Mouse (Mus musculus) MEL (cell line): ENCODE measurements around the gene Abat. TPM values are rescaled to one million over a fixed set of nuclear protein-coding genes. Genes with fewer than 3 reads are reported as not detected.

Source experiments
- DNase-seq: peaks from one replicate; pipeline ENCODE4 v3.0.0; 2011; ENCODE audit warnings: low read depth, low spot score
- H3K27ac ChIP-seq: 2 replicates; pipeline ENCODE4 v1.5.1; 2012; ENCODE audit warnings: low read depth, mild to moderate bottlenecking, control low read depth, low read length, moderate library complexity; ENCODE audit not compliant: control insufficient read depth
- H3K27me3 ChIP-seq, 2 experiments: fragments of 150-350 bp in 1 of 2; sonication (generic) in 1 of 2; 2 replicates each; pipeline ENCODE4 v1.6.1; 2012; ENCODE audit warnings: low read length in 2 of 2, mild to moderate bottlenecking in 2 of 2, improper control_type of control experiment in 1 of 2, moderate library complexity in 1 of 2; ENCODE audit not compliant: insufficient read depth in 2 of 2, control insufficient read depth in 1 of 2
- H3K36me3 ChIP-seq, 2 experiments: 2 replicates each; pipeline ENCODE4 v1.6.1; 2012 to 2014; ENCODE audit warnings: low read length in 2 of 2, improper control_type of control experiment in 1 of 2, inconsistent platforms in 1 of 2, mild to moderate bottlenecking in 1 of 2; ENCODE audit not compliant: insufficient read depth in 2 of 2, control insufficient read depth in 1 of 2
- H3K4me1 ChIP-seq, 2 experiments: fragments of 150-350 bp in 1 of 2; sonication (generic) in 1 of 2; 2 replicates each; pipeline ENCODE4 v1.6.1; 2012; ENCODE audit warnings: low read length in 2 of 2, improper control_type of control experiment in 1 of 2, mild to moderate bottlenecking in 1 of 2; ENCODE audit not compliant: insufficient read depth in 2 of 2, control insufficient read depth in 1 of 2
- H3K4me3 ChIP-seq, 2 experiments: fragments of 150-350 bp in 1 of 2; sonication (generic) in 1 of 2; 2 replicates each; pipeline ENCODE4 v1.5.1; 2012; ENCODE audit warnings: low read depth in 2 of 2, low read length in 2 of 2, mild to moderate bottlenecking in 2 of 2, moderate library complexity in 2 of 2, control low read depth in 1 of 2, improper control_type of control experiment in 1 of 2; ENCODE audit not compliant: control insufficient read depth in 1 of 2, insufficient read depth in 1 of 2
- H3K79me2 ChIP-seq: 2 replicates; pipeline ENCODE4 v1.6.1; 2012; ENCODE audit warnings: mild to moderate bottlenecking, low read length, moderate library complexity; ENCODE audit not compliant: control insufficient read depth, poor library complexity, insufficient read depth
- H3K9ac ChIP-seq: 2 replicates; pipeline ENCODE4 v1.6.1; 2012; ENCODE audit warnings: low read depth, mild to moderate bottlenecking, control low read depth, low read length, moderate library complexity; ENCODE audit not compliant: control insufficient read depth, poor library complexity, severe bottlenecking
- H3K9me3 ChIP-seq: fragments of 150-350 bp; sonication (generic); replicated peaks from 2 replicates; pipeline ENCODE4 v1.6.1; 2012; ENCODE audit warnings: mild to moderate bottlenecking, low read length, improper control_type of control experiment, moderate library complexity; ENCODE audit not compliant: insufficient read depth
- BHLHE40 ChIP-seq: IDR thresholded peaks from 2 replicates; pipeline ENCODE4 v1.6.1; 2012; ENCODE audit warnings: low read depth, mild to moderate bottlenecking, inconsistent platforms, low read length, improper control_type of control experiment, borderline replicate concordance
- CHD2 ChIP-seq: IDR thresholded peaks from 2 replicates; pipeline ENCODE4 v1.6.1; 2011; ENCODE audit warnings: low read length, improper control_type of control experiment
- MAFK ChIP-seq: IDR thresholded peaks from 2 replicates; pipeline ENCODE4 v1.6.1; 2011; ENCODE audit warnings: low read depth, mild to moderate bottlenecking, low read length, improper control_type of control experiment, borderline replicate concordance
- MAZ ChIP-seq: IDR thresholded peaks from 2 replicates; pipeline ENCODE4 v1.6.1; 2012; ENCODE audit warnings: low read depth, mild to moderate bottlenecking, inconsistent platforms, low read length, improper control_type of control experiment
- MEF2A ChIP-seq: IDR thresholded peaks from 2 replicates; pipeline ENCODE4 v1.6.1; 2014; ENCODE audit warnings: low read depth, mild to moderate bottlenecking, inconsistent platforms, low read length, improper control_type of control experiment; ENCODE audit not compliant: poor library complexity, insufficient replicate concordance, severe bottlenecking; ENCODE audit errors: extremely low read depth
- MXI1 ChIP-seq: IDR thresholded peaks from 2 replicates; pipeline ENCODE4 v1.6.1; 2011; ENCODE audit warnings: mild to moderate bottlenecking, low read depth, low read length, improper control_type of control experiment
- MYB ChIP-seq: IDR thresholded peaks from 2 replicates; pipeline ENCODE4 v1.6.1; 2011; ENCODE audit warnings: mild to moderate bottlenecking, low read depth, low read length, improper control_type of control experiment
- MYC ChIP-seq: IDR thresholded peaks from 2 replicates; pipeline ENCODE4 v1.6.1; 2011; ENCODE audit warnings: low read depth, mild to moderate bottlenecking, low read length, improper control_type of control experiment, moderate library complexity
- POLR2A ChIP-seq, 2 experiments: IDR thresholded peaks; 2 replicates each; pipeline ENCODE4 v1.6.1; 2011 to 2012; ENCODE audit warnings: low read length in 2 of 2, mild to moderate bottlenecking in 2 of 2, control low read depth in 1 of 2, improper control_type of control experiment in 1 of 2, low read depth in 1 of 2, moderate library complexity in 1 of 2; ENCODE audit not compliant: control insufficient read depth in 1 of 2, insufficient read depth in 1 of 2, poor library complexity in 1 of 2
- POLR2AphosphoS5 ChIP-seq: IDR thresholded peaks from 2 replicates; pipeline ENCODE4 v1.6.1; 2012; ENCODE audit warnings: low read depth, borderline replicate concordance, mild to moderate bottlenecking, inconsistent platforms, low read length, moderate library complexity, mixed read lengths
- RAD21 ChIP-seq: IDR thresholded peaks from 2 replicates; pipeline ENCODE4 v1.6.1; 2011; ENCODE audit warnings: mild to moderate bottlenecking, low read depth, low read length, improper control_type of control experiment
- RCOR1 ChIP-seq: IDR thresholded peaks from 2 replicates; pipeline ENCODE4 v1.6.1; 2012; ENCODE audit warnings: low read depth, mild to moderate bottlenecking, inconsistent platforms, low read length, improper control_type of control experiment
- SIN3A ChIP-seq: IDR thresholded peaks from 2 replicates; pipeline ENCODE4 v1.6.1; 2012; ENCODE audit warnings: low read length, improper control_type of control experiment, inconsistent platforms
- TAL1 ChIP-seq: IDR thresholded peaks from 2 replicates; pipeline ENCODE4 v1.6.1; 2012; ENCODE audit warnings: mild to moderate bottlenecking, inconsistent platforms, low read length, moderate library complexity, mixed read lengths
- TCF12 ChIP-seq: IDR thresholded peaks from 2 replicates; pipeline ENCODE4 v1.6.1; 2014; ENCODE audit warnings: low read depth, mild to moderate bottlenecking, inconsistent platforms, low read length, improper control_type of control experiment, moderate library complexity
- USF1 ChIP-seq: IDR thresholded peaks from 2 replicates; pipeline ENCODE4 v1.6.1; 2014; ENCODE audit warnings: low read depth, mild to moderate bottlenecking, inconsistent platforms, low read length, improper control_type of control experiment, moderate library complexity
- USF2 ChIP-seq, 2 experiments: IDR thresholded peaks; 2 replicates each; pipeline ENCODE4 v1.6.1; 2011 to 2012; ENCODE audit warnings: improper control_type of control experiment in 2 of 2, low read length in 2 of 2, borderline replicate concordance in 1 of 2, inconsistent platforms in 1 of 2, low read depth in 1 of 2, mild to moderate bottlenecking in 1 of 2; ENCODE audit not compliant: insufficient read depth in 1 of 2
- ZMIZ1 ChIP-seq: IDR thresholded peaks from 2 replicates; pipeline ENCODE4 v1.6.1; 2012; ENCODE audit warnings: low read depth, mild to moderate bottlenecking, inconsistent platforms, low read length, improper control_type of control experiment, moderate library complexity
- ZNF384 ChIP-seq: IDR thresholded peaks from 2 replicates; pipeline ENCODE4 v1.6.1; 2012; ENCODE audit warnings: low read depth, mild to moderate bottlenecking, inconsistent platforms, low read length, improper control_type of control experiment
- polyA plus RNA-seq, 2 experiments: library from polyadenylated mRNA; stranded (reverse) in 1 of 2; unstranded in 1 of 2; fragments of >175 nt in 1 of 2; fragments of >200 nt in 1 of 2; gene quantifications; 2 replicates each; pipeline versions ENCODE4 v1.2.1 to v1.2.4; 2012; ENCODE audit warnings: low replicate concordance in 2 of 2, low read depth in 1 of 2; ENCODE audit not compliant: insufficient read length in 2 of 2, insufficient read depth in 1 of 2, missing spikeins in 1 of 2
- total RNA-seq: library from RNA; depleted of rRNA; stranded (reverse); fragments of 300-350 nt; gene quantifications from 2 replicates; pipeline ENCODE4 v1.2.3, GENCODE M21; 2012

Abat gene
- total and polyA plus RNA-seq, 3 experiments, result 0.27 to 0.77 TPM; not detected in 1

- TF ChIP-seq RCOR1 (peak; percentile 83), MAZ (no peak), CHD2 (no peak), ZNF384 (no peak), MAFK (no peak; the same call in 1 of the 2 replicates), MYC (no peak), USF1 (peak; percentile 87), POLR2AphosphoS5 (no peak), ZMIZ1 (no peak)
These were observed 16.8 kb downstream of the Abat start (continued) for GRCm38 (mm10) chr16:8530018-8530417.

DNA sequence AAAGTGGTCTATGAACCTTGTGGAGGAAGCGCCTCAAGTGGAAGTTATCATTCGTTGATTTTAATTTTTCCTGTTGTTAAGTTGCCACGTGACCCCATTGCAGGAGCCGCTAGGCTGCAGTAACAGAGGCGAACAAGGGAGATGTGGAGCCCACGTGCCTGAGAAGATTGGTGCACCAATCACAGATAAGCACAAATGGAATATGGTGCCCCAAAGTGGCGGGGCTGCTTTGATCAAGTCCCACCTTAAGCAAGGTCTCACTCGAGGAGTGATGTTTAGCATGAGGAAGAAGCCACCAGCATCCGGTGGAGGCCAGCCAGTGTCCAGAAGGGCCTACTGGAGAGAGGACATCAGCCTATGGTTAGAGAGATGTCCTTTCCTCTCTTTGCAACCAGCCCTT is 19.2 kb downstream of the Abat start:
- Histone ChIP-seq H3K27ac (no peak overlapping the region), H3K9me3 (no peaks in the 10 kb centered on the region), H3K4me1 (peaks cover 9 to 19% of the 10 kb centered on the region in 2 experiments), H3K4me3 (no peak overlapping the region), H3K79me2 (no peaks in the 10 kb centered on the region), H3K27me3 (no peaks in the 10 kb centered on the region), H3K36me3 (peaks cover 0 to 13% of the 10 kb centered on the region in 2 experiments; a peak in 2 of 4 replicates), H3K9ac (no peak overlapping the region)
- no peak for DNase-seq
- TF ChIP-seq RAD21, result no peak
- no peak for TF ChIP-seq MXI1
- TF ChIP-seq POLR2A (IDR thresholded peaks at IDR 0.05; ENCODE audit: control insufficient read depth in 1 of 2, insufficient read depth in 1 of 2, low read depth in 1 of 2, low read length in 2 of 2, poor library complexity in 1 of 2), result no peak

GRCm38 (mm10) chr16:8532894-8533293 is 19.7 kb downstream of the Abat start:
- Histone ChIP-seq H3K79me2 (no peaks in the 10 kb centered on the region), H3K27ac (no peak overlapping the region), H3K4me1 (peaks cover 9 to 19% of the 10 kb centered on the region in 2 experiments), H3K27me3 (no peaks in the 10 kb centered on the region), H3K9me3 (no peaks in the 10 kb centered on the region), H3K4me3 (no peak overlapping the region), H3K9ac (no peak overlapping the region), H3K36me3 (peaks cover 0 to 13% of the 10 kb centered on the region in 2 experiments; a peak in 2 of 4 replicates)
- TF ChIP-seq MYB (no peak), MEF2A (no peak), BHLHE40 (no peak), TCF12 (no peak), TAL1 (no peak), SIN3A (no peak), USF2 (IDR thresholded peaks at IDR 0.05; ENCODE audit: borderline replicate concordance in 1 of 2, insufficient read depth in 1 of 2, low read depth in 1 of 2, low read length in 2 of 2) (no peak)
- no peak for DNase-seq
